ENCODE assay signal across 8 mouse cellular contexts in the genomic region with DNA sequence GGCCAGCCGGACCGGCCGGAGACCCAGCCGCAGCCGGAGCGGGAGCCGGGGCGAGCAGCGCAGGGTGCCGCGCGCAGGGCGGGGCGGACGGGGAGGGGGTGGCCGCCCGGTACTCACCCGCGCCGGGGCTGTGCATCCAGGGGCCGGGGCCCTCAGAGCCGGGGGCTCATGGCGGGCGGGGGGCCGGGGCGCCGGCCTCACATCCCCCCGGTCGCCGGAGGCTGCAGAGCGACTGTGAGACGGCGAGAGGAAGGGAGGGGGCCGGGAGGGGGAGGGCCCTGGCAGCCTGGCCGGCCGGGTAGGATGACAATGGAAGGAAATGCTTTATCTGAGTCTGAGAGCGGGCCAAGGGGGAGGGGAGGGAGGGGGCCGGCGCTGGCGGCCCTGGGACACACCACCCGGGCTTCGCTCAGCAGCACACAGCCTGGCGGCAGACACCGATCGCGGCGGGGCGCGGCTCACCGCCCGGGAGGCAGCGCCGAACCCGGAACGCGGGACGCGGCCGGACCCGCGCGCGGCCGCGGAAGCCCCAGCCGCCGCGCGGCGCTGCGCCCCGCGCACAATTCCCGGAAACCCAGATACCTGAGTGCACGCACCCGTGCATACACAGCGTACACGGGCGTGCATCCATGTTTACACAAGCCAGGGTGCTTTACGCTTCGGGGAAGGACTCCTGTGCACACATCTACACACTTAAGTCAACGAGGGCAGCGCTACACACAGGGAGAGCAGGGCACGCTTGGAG. TPM values are rescaled to one million over a fixed set of nuclear protein-coding genes. Genes with fewer than 3 reads are reported as not detected.
A peak's percentile ranks its signal among the peaks of the same experiment; 100 is the strongest.
DNase-seq lines count a peak whose midpoint lies in the region; ATAC-seq lines count a peak whose summit lies in the region.

No protein-coding gene starts in this region.

- ATAC-seq in neural tube, embryonic 14.5 days (ENCODE audit: low read depth) = peak; percentile 88

- no peaks in the 10 kb centered on the region for H3K27me3 ChIP-seq in neural tube, embryonic 14.5 days (ENCODE audit: control insufficient read depth, insufficient read depth, low read length)

- peak overlapping the region; percentile 96 for H3K27ac ChIP-seq in neural tube, embryonic 14.5 days (ENCODE audit: low read depth, low read length)

- WGBS in neural tube, embryonic 14.5 days = under 1% methylated on average over 72 of the region's 84 CpGs

- H3K4me3 ChIP-seq in neural tube, embryonic 14.5 days (ENCODE audit: low read depth, low read length) = peak overlapping the region; percentile 86

- H3K36me3 ChIP-seq in neural tube, embryonic 14.5 days (ENCODE audit: control insufficient read depth, insufficient read depth, low read length) = no peaks in the 10 kb centered on the region

- peak overlapping the region; percentile 99 for H3K9ac ChIP-seq in neural tube, embryonic 14.5 days (replicated peaks; ENCODE audit: low read depth, low read length)

- no peaks in the 10 kb centered on the region for H3K9me3 ChIP-seq in neural tube, embryonic 14.5 days (ENCODE audit: control insufficient read depth, low read length)

- peaks cover 31% of the 10 kb centered on the region for H3K4me1 ChIP-seq in neural tube, embryonic 14.5 days (ENCODE audit: control insufficient read depth, insufficient read depth, low read length)

- DNase-seq in B cell, adult 2 months = peak; percentile 53 to 61
- peak; percentile 73 for DNase-seq in R1 (ENCODE audit: low read depth, low spot score)
- DNase-seq in embryo, embryonic 10.5 days (ENCODE audit: low spot score) = peak; percentile 81
- DNase-seq in heart, adult 8-10 months (ENCODE audit: low spot score) = peak; percentile 63
- DNase-seq in kidney, adult 18-20 months = peak; percentile 72
- peak; percentile 74 to 82 for DNase-seq in lung, adult 18-20 months
- DNase-seq in thymus, postnatal 4 days = peak; percentile 76

- peak overlapping the region; percentile 75 for H3K4me2 ChIP-seq in neural tube, embryonic 14.5 days (ENCODE audit: low read depth, low read length)

RNA-seq across cellular contexts. Expression of gene Hdac7, which starts 12.9 kb away (rescaled TPM):
- 10 to 100 TPM; 22.9 to 29.0 (median 26.5) TPM for total RNA-seq in heart, adult 8-10 months (2022)
- 28.7 TPM in 2 replicates for polyA plus RNA-seq in neural tube, embryonic 14.5 days (2014; fragmentation: Nextera tagmentation; extraction: Ambion mirVana)

RNA-seq across cellular contexts. Expression of gene Slc48a1, which starts 53.1 kb away (rescaled TPM):
- total RNA-seq in heart, adult 8-10 months (2022) = 10 to 100 TPM; 63.6 to 76.6 (median 67.9) TPM
- 94.5 and 104 TPM in 2 replicates for polyA plus RNA-seq in neural tube, embryonic 14.5 days (2014; fragmentation: Nextera tagmentation; extraction: Ambion mirVana)

Comparison
In these comparisons a context has a peak if more than half of its experiments do, and no peak if none do; other contexts are left out.
1. Peak in every context shown above with its lines: DNase-seq, ATAC-seq, H3K4me3 ChIP-seq and H3K27ac ChIP-seq.